Mouse (Mus musculus): Measurements from ENCODE around the gene Acads. TPM values are rescaled to one million over a fixed set of nuclear protein-coding genes. Genes with fewer than 3 reads are reported as not detected.
"Not testable (repeated sequence)": the region's sequence is repeated elsewhere in the genome, so short reads cannot be mapped to it uniquely, and the experiment has no call there.

The Acads gene
- polyA plus RNA-seq (2016; fragmentation: Nextera tagmentation; extraction: Ambion mirVana), result 72.6 and 78.7 TPM in 2 replicates

- H3K4me3 ChIP-seq, result peak within 1 kb of the TSS; percentile 89
- H3K9me3 ChIP-seq, result 0 out of 2 replicates have a peak, but pooled peaks cover 4% of the 10 kb centered on the region
- under 1% methylated on average over 39 of the region's 39 CpGs for WGBS
- peaks cover 14% of the 10 kb centered on the region for H3K4me1 ChIP-seq
- H3K36me3 ChIP-seq (replicated peaks), result peaks cover 61% of the 10 kb centered on the region
- H3K27ac ChIP-seq (replicated peaks), result peak within 1 kb of the TSS; percentile 96
- peak; percentile 91 for DNase-seq (ENCODE audit: low spot score)
- no peaks in the 10 kb centered on the region for H3K27me3 ChIP-seq (replicated peaks; ENCODE audit: low read depth, poor library complexity, severe bottlenecking)
Observed at GRCm38 (mm10) chr5:115118961-115119570, at the start of gene Acads. TSS of gene Acads (minus strand) at chr5:115119346.

- Histone ChIP-seq H3K9me3 (no peaks in the 10 kb centered on the region), H3K27me3 (replicated peaks; ENCODE audit: low read depth, poor library complexity, severe bottlenecking) (no peaks in the 10 kb centered on the region), H3K4me3 (no peak overlapping the region), H3K36me3 (replicated peaks) (no peaks in the 10 kb centered on the region), H3K4me1 (peaks cover 31% of the 10 kb centered on the region), H3K27ac (replicated peaks) (peak overlapping the region; percentile 62; the same call in 1 of the 2 replicates)
- 62% methylated on average over 6 of the region's 6 CpGs for WGBS
- DNase-seq (ENCODE audit: low spot score), result no peak
Observed at GRCm38 (mm10) chr5:115167396-115167795, 48.2 kb upstream of the Acads start.

DNA sequence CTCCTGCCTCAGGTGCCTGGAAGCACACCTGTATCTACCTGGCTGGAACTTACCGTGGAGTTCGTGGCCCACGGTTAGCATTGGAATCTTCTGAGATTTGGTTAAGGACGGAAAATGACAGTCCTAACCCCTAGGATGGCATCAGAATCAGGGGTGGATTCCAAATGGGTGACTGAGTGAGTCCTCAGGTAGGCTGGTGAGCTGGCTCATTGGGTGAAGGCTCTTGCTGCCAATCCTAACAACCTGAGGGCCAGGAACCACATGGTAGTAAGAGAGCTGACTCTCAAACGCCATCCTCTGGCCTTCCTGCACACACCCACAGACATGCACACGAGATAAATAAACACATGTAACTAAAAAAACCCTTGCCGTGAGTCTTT lies 47.7 kb upstream of the Acads start:
- WGBS, result 85% methylated on average over 7 of the region's 7 CpGs
- H3K27me3 ChIP-seq (replicated peaks; ENCODE audit: low read depth, poor library complexity, severe bottlenecking), result no peaks in the 10 kb centered on the region
- H3K9me3 ChIP-seq, result no peaks in the 10 kb centered on the region
- DNase-seq (ENCODE audit: low spot score), result no peak
- 0 out of 2 replicates have a peak overlapping the region, but pooled peaks have one; percentile 62 for H3K27ac ChIP-seq (replicated peaks)
- H3K4me1 ChIP-seq, result peaks cover 31% of the 10 kb centered on the region
- H3K4me3 ChIP-seq, result no peak overlapping the region
- H3K36me3 ChIP-seq (replicated peaks), result no peaks in the 10 kb centered on the region

DNA sequence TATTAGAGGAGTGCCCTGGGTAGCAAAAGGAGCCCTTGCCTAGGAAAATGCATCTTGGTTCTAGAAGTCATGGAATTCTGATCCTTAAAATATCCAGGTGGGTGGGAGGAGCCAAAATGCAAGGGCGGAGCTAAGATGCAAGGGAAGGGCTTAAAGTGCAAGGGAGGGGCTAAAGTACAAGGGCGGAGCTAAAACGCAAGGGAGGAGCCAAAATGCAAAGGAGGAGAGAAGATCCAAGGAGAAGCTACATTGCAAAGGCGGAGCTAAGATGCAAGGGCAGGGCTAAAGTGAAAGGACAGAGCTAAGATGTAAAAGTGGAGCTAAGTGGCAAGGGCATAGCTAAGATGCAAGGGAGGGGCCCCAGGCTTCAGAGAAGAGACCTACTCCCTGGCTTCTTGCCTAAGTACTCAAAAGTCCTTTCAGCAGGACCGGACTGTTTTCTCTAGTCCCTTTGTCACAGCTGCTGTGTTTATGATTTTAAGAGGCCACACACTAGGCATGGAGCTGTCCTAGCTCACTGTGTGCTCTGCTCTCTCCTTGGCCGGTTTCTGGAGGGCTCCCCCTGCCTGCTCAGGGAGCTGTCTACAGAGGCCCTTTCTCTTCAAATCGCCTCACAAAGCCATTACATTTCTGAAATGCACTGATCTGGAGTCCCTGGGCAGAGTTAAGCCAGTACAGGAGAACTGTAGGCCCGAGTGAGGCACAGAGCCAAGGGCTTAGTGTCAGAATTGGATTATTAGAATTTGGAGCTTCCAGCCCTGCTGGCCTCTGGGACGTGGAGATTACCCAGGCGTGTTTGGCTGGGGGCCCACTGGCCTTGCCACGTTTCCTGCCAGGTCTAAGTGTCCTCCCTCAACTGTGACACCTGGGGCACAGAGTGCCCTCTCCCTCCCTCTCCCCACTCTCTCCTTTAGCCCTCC lies 47.0 kb upstream of the Acads start:
- DNase-seq (ENCODE audit: low spot score), result no peak
- Histone ChIP-seq H3K4me3 (no peak overlapping the region), H3K27ac (replicated peaks) (no peak overlapping the region), H3K36me3 (replicated peaks) (no peaks in the 10 kb centered on the region), H3K4me1 (peaks cover 35% of the 10 kb centered on the region), H3K9me3 (no peaks in the 10 kb centered on the region), H3K27me3 (replicated peaks; ENCODE audit: low read depth, poor library complexity, severe bottlenecking) (no peaks in the 10 kb centered on the region)
- WGBS, result 61% methylated on average over 11 of the region's 11 CpGs

DNA sequence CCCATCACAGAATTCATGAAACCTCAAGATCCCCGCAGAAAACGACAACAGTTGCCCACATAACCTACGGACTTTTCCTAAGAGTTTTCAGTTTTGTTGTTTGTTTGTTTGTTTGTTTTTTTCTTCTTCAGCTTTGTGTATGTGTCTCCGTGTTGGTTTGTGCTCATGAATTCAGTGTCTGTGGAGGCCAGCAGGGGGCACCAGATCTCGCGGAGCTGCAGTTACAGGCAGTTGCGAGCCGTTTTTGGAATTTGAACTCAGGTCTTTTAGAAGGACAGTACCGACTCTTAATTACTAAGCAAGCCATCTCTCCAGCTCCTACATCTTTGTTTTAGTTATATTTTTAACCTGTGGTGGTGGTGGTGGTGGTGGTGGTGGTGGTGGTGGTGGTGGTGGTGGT lies 46.2 kb upstream of the Acads start:
- H3K4me3 ChIP-seq, result no peak overlapping the region
- H3K9me3 ChIP-seq, result no peaks in the 10 kb centered on the region
- H3K27me3 ChIP-seq (replicated peaks; ENCODE audit: low read depth, poor library complexity, severe bottlenecking), result no peaks in the 10 kb centered on the region
- no peak for DNase-seq (ENCODE audit: low spot score)
- H3K27ac ChIP-seq (replicated peaks), result no peak overlapping the region
- H3K36me3 ChIP-seq (replicated peaks), result no peaks in the 10 kb centered on the region
- 57% methylated on average over 9 of the region's 9 CpGs for WGBS
- H3K4me1 ChIP-seq, result peaks cover 43% of the 10 kb centered on the region

GRCm38 (mm10) chr5:115164446-115164845 lies 45.3 kb upstream of the Acads start:
- H3K4me1 ChIP-seq, result peaks cover 47% of the 10 kb centered on the region
- H3K27ac ChIP-seq (replicated peaks); H3K9me3 ChIP-seq; H3K36me3 ChIP-seq (replicated peaks); H3K4me3 ChIP-seq; H3K27me3 ChIP-seq (replicated peaks; ENCODE audit: low read depth, poor library complexity, severe bottlenecking); DNase-seq (ENCODE audit: low spot score): not testable (repeated sequence)
- 80% methylated on average over 4 of the region's 4 CpGs for WGBS

DNA sequence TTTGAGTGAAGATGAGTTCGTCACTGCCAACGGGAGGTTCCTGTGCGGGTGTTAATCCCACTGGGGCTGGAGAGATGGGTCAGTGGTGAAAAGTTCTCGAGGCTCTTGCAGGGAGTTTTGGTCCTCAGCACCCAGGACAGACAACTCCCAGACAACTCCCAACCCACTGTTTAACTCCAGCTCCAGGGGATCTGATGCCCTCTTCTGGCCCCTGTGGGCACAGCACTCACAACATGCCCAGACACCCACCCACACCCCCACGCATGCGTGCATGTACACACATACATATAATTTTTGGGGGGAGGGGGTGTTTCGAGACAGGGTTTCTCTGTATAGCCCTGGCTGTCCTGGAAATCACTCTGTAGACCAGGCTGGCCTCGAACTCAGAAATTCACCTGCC lies 44.4 kb upstream of the Acads start:
- H3K27ac ChIP-seq (replicated peaks), result no peak overlapping the region
- no peaks in the 10 kb centered on the region for H3K9me3 ChIP-seq
- 44% methylated on average over 8 of the region's 8 CpGs for WGBS
- H3K4me1 ChIP-seq, result peaks cover 49% of the 10 kb centered on the region
- peak; percentile 69 for DNase-seq (ENCODE audit: low spot score)
- H3K4me3 ChIP-seq, result peak overlapping the region; percentile 28; the same call in 1 of the 2 replicates
- H3K27me3 ChIP-seq (replicated peaks; ENCODE audit: low read depth, poor library complexity, severe bottlenecking), result no peaks in the 10 kb centered on the region
- H3K36me3 ChIP-seq (replicated peaks), result no peaks in the 10 kb centered on the region

GRCm38 (mm10) chr5:115161940-115162279 lies 42.8 kb upstream of the Acads start:
- not testable (repeated sequence) for H3K36me3 ChIP-seq (replicated peaks); H3K4me3 ChIP-seq; H3K27me3 ChIP-seq (replicated peaks; ENCODE audit: low read depth, poor library complexity, severe bottlenecking); DNase-seq (ENCODE audit: low spot score); H3K27ac ChIP-seq (replicated peaks); H3K9me3 ChIP-seq
- 86% methylated on average over 1 of the region's 1 CpGs for WGBS
- H3K4me1 ChIP-seq, result peaks cover 48% of the 10 kb centered on the region

DNA sequence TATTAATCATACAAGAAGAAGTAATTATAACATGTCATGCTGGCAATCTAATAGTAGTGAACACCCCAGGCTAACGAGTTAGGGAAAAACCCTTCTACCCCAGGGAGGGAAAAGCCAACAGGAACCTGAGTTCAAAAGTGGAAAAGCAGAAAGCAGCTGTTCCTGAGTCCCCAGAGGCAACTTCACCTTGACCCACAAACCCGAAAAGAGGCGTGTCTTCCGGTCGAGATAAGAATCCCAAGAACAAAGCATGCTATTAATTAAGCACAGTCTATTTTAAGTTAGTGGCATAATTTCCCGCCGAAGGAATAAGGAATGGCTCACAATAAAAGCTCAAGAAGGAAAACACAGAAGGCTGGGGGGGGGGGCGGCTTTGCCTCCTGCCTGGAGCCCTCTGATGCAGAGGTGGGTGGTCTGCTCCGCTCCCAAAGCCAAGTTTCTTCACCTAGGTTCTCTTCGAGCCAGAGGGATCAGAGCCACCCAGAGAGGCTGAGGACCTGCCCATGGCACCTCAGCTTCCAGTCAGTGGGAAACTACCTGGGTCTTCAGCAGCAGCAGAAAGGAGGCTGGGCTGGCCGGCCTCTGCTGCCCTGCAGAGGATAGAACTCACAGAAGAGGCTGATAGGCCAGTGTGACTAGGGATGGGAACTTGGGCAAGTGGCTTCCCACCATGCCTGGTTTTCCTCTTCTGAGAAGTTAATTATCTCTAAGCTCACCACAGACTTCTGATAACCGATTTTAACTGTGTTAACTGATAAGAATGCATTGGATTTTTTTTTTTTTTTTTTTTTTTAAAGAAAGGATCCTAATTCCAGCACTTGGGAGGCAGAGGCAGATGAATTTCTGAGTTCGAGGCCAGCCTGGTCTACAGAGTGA lies 42.2 kb upstream of the Acads start:
- peak overlapping the region; percentile 75 for H3K27ac ChIP-seq (replicated peaks)
- peak overlapping the region; percentile 31 for H3K4me3 ChIP-seq
- no peaks in the 10 kb centered on the region for H3K27me3 ChIP-seq (replicated peaks; ENCODE audit: low read depth, poor library complexity, severe bottlenecking)
- no peaks in the 10 kb centered on the region for H3K36me3 ChIP-seq (replicated peaks)
- WGBS, result 47% methylated on average over 13 of the region's 13 CpGs
- H3K9me3 ChIP-seq, result no peaks in the 10 kb centered on the region
- peaks cover 50% of the 10 kb centered on the region for H3K4me1 ChIP-seq
- DNase-seq (ENCODE audit: low spot score), result peak; percentile 41

DNA sequence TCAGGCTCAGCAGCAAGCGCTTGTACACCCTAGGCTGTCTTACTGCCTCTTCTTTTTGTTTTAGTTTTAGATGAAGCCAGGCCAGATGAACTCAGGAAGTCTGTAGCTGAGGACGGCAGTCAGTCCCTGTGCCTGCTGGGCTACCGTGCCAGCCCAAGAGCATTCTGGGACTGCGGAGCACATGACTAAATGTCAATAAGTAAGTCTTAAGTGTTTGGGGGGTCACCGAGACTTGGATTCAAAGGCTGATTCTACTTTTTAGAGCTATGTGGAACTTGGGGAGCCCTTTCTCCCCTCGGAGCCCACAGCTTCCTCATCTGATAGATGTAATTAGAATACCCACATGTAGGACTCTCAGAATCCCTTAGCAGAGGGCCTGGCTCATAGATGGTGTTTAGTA lies 41.5 kb upstream of the Acads start:
- no peak overlapping the region for H3K4me3 ChIP-seq
- no peak for DNase-seq (ENCODE audit: low spot score)
- H3K9me3 ChIP-seq, result no peaks in the 10 kb centered on the region
- 75% methylated on average over 6 of the region's 6 CpGs for WGBS
- 0 out of 2 replicates have a peak overlapping the region, but pooled peaks have one; percentile 22 for H3K27ac ChIP-seq (replicated peaks)
- 0 out of 2 replicates have a peak, but pooled peaks cover 1% of the 10 kb centered on the region for H3K36me3 ChIP-seq (replicated peaks)
- H3K4me1 ChIP-seq, result peaks cover 56% of the 10 kb centered on the region
- no peaks in the 10 kb centered on the region for H3K27me3 ChIP-seq (replicated peaks; ENCODE audit: low read depth, poor library complexity, severe bottlenecking)

DNA sequence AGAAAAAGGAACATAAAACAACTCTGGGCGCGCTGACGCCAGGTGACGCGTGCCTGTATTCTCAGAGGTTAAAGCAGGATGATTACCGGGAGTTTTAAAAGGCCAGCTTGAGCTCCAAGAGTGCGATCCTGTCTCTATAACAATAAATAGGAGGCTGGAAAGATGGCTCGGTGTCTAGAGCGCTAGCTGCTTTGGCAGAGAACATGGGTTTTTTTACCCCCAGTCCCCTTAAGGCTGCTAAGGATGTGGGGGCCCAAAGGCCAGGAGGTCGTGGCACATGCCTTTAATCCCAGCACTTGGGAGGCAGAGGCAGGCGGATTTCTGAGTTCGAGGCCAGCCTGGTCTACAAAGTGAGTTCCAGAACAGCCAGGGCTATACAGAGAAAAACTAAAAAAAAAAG lies 40.0 kb upstream of the Acads start:
- Histone ChIP-seq H3K4me1 (peaks cover 71% of the 10 kb centered on the region), H3K4me3 (peak overlapping the region; percentile 78), H3K27ac (replicated peaks) (peak overlapping the region; percentile 97), H3K9me3 (no peaks in the 10 kb centered on the region), H3K36me3 (replicated peaks) (peaks cover 12% of the 10 kb centered on the region; the same call in 1 of the 2 replicates), H3K27me3 (replicated peaks; ENCODE audit: low read depth, poor library complexity, severe bottlenecking) (no peaks in the 10 kb centered on the region)
- no peak for DNase-seq (ENCODE audit: low spot score)
- 38% methylated on average over 12 of the region's 12 CpGs for WGBS

All from embryonic facial prominence, embryonic 10.5 days (tissue).